Comparison of ENCODE assay signal across 29 mouse cellular contexts in genomic region chr2:20955376-20955775, GRCm38 (mm10). TPM values are rescaled to one million over a fixed set of nuclear protein-coding genes. Genes with fewer than 3 reads are reported as not detected.
DNase-seq lines count a peak whose midpoint lies in the region; ATAC-seq and TF ChIP-seq lines count a peak whose summit lies in the region.
"Had no signal": no experiment of that assay in that cellular context is flagged by ENCODE, and none has a peak within 500 bp of the region (broad histone marks: within the 10 kb centered on the region; RNA-seq: fewer than 3 reads in every experiment).

No protein-coding gene starts in this region.

- no peak overlapping the region for H3K9ac ChIP-seq in intestine, embryonic 14.5 days (ENCODE audit: low read length)
- no peak overlapping the region for H3K9ac ChIP-seq in intestine, embryonic 15.5 days
- H3K9ac ChIP-seq in stomach, embryonic 15.5 days: no peak overlapping the region
- H3K9ac ChIP-seq in stomach, postnatal 0 days (ENCODE audit: low read length): no peak overlapping the region
- H3K9ac ChIP-seq: hindbrain, embryonic 14.5 days; kidney, embryonic 15.5 days; liver, embryonic 13.5 days; midbrain, embryonic 15.5 days; neural tube, embryonic 13.5 days had no signal

- H3K27me3 ChIP-seq in intestine, embryonic 14.5 days (replicated peaks; ENCODE audit: control insufficient read depth, insufficient read depth, low read length): no peaks in the 10 kb centered on the region
- H3K27me3 ChIP-seq in intestine, embryonic 15.5 days (replicated peaks): no peaks in the 10 kb centered on the region
- no peaks in the 10 kb centered on the region for H3K27me3 ChIP-seq in stomach, embryonic 15.5 days (replicated peaks)
- no peaks in the 10 kb centered on the region for H3K27me3 ChIP-seq in stomach, postnatal 0 days (ENCODE audit: control insufficient read depth, insufficient read depth, low read length)
- H3K27me3 ChIP-seq: CH12.LX; kidney, embryonic 15.5 days; liver, embryonic 13.5 days; midbrain, embryonic 15.5 days; neural tube, embryonic 13.5 days had no signal

- no peaks in the 10 kb centered on the region for H3K36me3 ChIP-seq in intestine, embryonic 14.5 days (ENCODE audit: control insufficient read depth, insufficient read depth, low read length)
- no peaks in the 10 kb centered on the region for H3K36me3 ChIP-seq in intestine, embryonic 15.5 days
- no peaks in the 10 kb centered on the region for H3K36me3 ChIP-seq in stomach, embryonic 15.5 days
- no peaks in the 10 kb centered on the region for H3K36me3 ChIP-seq in stomach, postnatal 0 days (ENCODE audit: control insufficient read depth, insufficient read depth, low read length)
- H3K36me3 ChIP-seq: kidney, embryonic 15.5 days; midbrain, embryonic 15.5 days; neural tube, embryonic 13.5 days had no signal

- H3K9me3 ChIP-seq in intestine, embryonic 14.5 days (ENCODE audit: control insufficient read depth, low read length): no peaks in the 10 kb centered on the region
- H3K9me3 ChIP-seq in intestine, embryonic 15.5 days: no peaks in the 10 kb centered on the region
- no peaks in the 10 kb centered on the region for H3K9me3 ChIP-seq in stomach, embryonic 15.5 days
- no peaks in the 10 kb centered on the region for H3K9me3 ChIP-seq in stomach, postnatal 0 days (ENCODE audit: control insufficient read depth, low read length)
- H3K9me3 ChIP-seq: kidney, embryonic 15.5 days; liver, embryonic 13.5 days; midbrain, embryonic 15.5 days; neural tube, embryonic 13.5 days had no signal

- 58% methylated on average over 8 of the region's 8 CpGs for WGBS in intestine, embryonic 14.5 days
- 51% methylated on average over 8 of the region's 8 CpGs for WGBS in intestine, embryonic 15.5 days
- 52% methylated on average over 8 of the region's 8 CpGs for WGBS in stomach, embryonic 15.5 days
- 40% methylated on average over 8 of the region's 8 CpGs for WGBS in stomach, postnatal 0 days

- no peak overlapping the region for H3K4me3 ChIP-seq in intestine, embryonic 14.5 days (ENCODE audit: low read depth, low read length)
- H3K4me3 ChIP-seq in intestine, embryonic 15.5 days (replicated peaks): no peak overlapping the region
- no peak overlapping the region for H3K4me3 ChIP-seq in stomach, embryonic 15.5 days (replicated peaks)
- no peak overlapping the region for H3K4me3 ChIP-seq in stomach, postnatal 0 days (ENCODE audit: low read depth, low read length)
- H3K4me3 ChIP-seq: heart, adult 2 months; kidney, embryonic 15.5 days; liver, embryonic 13.5 days; midbrain, embryonic 15.5 days; neural tube, embryonic 13.5 days had no signal

- TF ChIP-seq CTCF in stomach, postnatal 0 days (IDR thresholded peaks at IDR 0.05; ENCODE audit: low read depth): no peak

- peaks cover 9% of the 10 kb centered on the region; the same call in 1 of the 2 replicates for H3K4me1 ChIP-seq in intestine, embryonic 14.5 days (replicated peaks; ENCODE audit: control insufficient read depth, insufficient read depth, low read length)
- H3K4me1 ChIP-seq in intestine, embryonic 15.5 days (replicated peaks): no peaks in the 10 kb centered on the region; the same call in 1 of the 2 replicates
- H3K4me1 ChIP-seq in stomach, embryonic 15.5 days: no peaks in the 10 kb centered on the region
- no peaks in the 10 kb centered on the region for H3K4me1 ChIP-seq in stomach, postnatal 0 days (replicated peaks; ENCODE audit: control insufficient read depth, insufficient read depth)

- TF ChIP-seq EP300 in stomach, postnatal 0 days (optimal IDR thresholded peaks at IDR 0.05): no peak

- peak; percentile 34; the same call in 1 of the 2 replicates for ATAC-seq in frontal cortex, adult (ENCODE audit: low TSS enrichment)
- no peak for ATAC-seq in intestine, embryonic 14.5 days (replicated peaks; ENCODE audit: low FRiP score, low TSS enrichment, low read depth)
- ATAC-seq in intestine, embryonic 15.5 days: no peak
- peak; percentile 39; the same call in 1 of the 2 replicates for ATAC-seq in stomach, embryonic 15.5 days (ENCODE audit: insufficient read depth, low FRiP score, low read depth)
- no peak for ATAC-seq in stomach, postnatal 0 days (ENCODE audit: low FRiP score, low TSS enrichment)
- ATAC-seq: activated CD4-positive, CD25-positive, alpha-beta regulatory T cell, adult 4 months; forebrain, embryonic 14.5 days; midbrain, embryonic 15.5 days had no signal

- H3K4me2 ChIP-seq in intestine, embryonic 14.5 days (ENCODE audit: low read length): no peak overlapping the region
- H3K4me2 ChIP-seq in intestine, embryonic 15.5 days (replicated peaks): no peak overlapping the region
- no peak overlapping the region for H3K4me2 ChIP-seq in stomach, embryonic 15.5 days
- no peak overlapping the region for H3K4me2 ChIP-seq in stomach, postnatal 0 days (replicated peaks; ENCODE audit: low read depth)
- H3K4me2 ChIP-seq: hindbrain, embryonic 14.5 days; kidney, embryonic 15.5 days; liver, embryonic 13.5 days; midbrain, embryonic 15.5 days; neural tube, embryonic 13.5 days had no signal

- peak; percentile 45 for DNase-seq in cerebellum, adult 18-20 months
- no peak for DNase-seq in cerebellum, adult 11 months
- DNase-seq in frontal cortex, postnatal 25 days (ENCODE audit: low spot score in 2 of 2): no peak
- peak; percentile 50 for DNase-seq in intestine, embryonic 14.5 days (ENCODE audit: low spot score)
- no peak for DNase-seq in stomach, postnatal 0 days (ENCODE audit: low spot score)
- DNase-seq: adrenal gland, adult 2 months; adrenal gland, postnatal 36 days; cerebellum, adult 11-12 months; gastrocnemius, postnatal 25 days; heart, adult 2 months; kidney, adult 18-20 months; kidney, postnatal 36 days; layer of hippocampus, postnatal 36 days; left cerebral cortex, postnatal 4 days; liver, embryonic 13.5 days; lung, adult 2 months; lung, postnatal 10 days; right cerebral cortex, postnatal 4 days had no signal

- H3K27ac ChIP-seq in intestine, embryonic 14.5 days (ENCODE audit: low read depth): no peak overlapping the region
- no peak overlapping the region for H3K27ac ChIP-seq in intestine, embryonic 15.5 days
- no peak overlapping the region for H3K27ac ChIP-seq in stomach, embryonic 15.5 days
- H3K27ac ChIP-seq in stomach, postnatal 0 days (replicated peaks): no peak overlapping the region
- H3K27ac ChIP-seq: heart, adult 2 months; hindbrain, embryonic 14.5 days; kidney, embryonic 15.5 days; liver, embryonic 13.5 days; macrophage; midbrain, embryonic 15.5 days; neural tube, embryonic 13.5 days had no signal

RNA-seq across cellular contexts. Expression of gene Arhgap21, which starts 13.3 kb away (rescaled TPM):
- polyA plus RNA-seq in intestine, embryonic 14.5 days (2014; fragmentation: Nextera tagmentation; extraction: Ambion mirVana): 19.4 and 20.6 TPM in 2 replicates
- polyA plus RNA-seq in intestine, embryonic 15.5 days (2015; fragmentation: Nextera tagmentation; extraction: Ambion mirVana): 10.2 and 13.6 TPM in 2 replicates
- polyA plus RNA-seq in stomach, embryonic 15.5 days (2015; fragmentation: Nextera tagmentation; extraction: Ambion mirVana): 11.9 and 14.5 TPM in 2 replicates
- polyA plus RNA-seq in stomach, postnatal 0 days (2015; fragmentation: Nextera tagmentation; extraction: Ambion mirVana): 5.2 and 5.5 TPM in 2 replicates

Comparison
In these comparisons a context has a peak if more than half of its experiments do, and no peak if none do; other contexts are left out.
1. DNase-seq: peak in cerebellum, adult 18-20 months (2 of 2) and intestine, embryonic 14.5 days (single experiment); none in cerebellum, adult 11 months (single experiment), frontal cortex, postnatal 25 days (0 of 2) and stomach, postnatal 0 days (single experiment).
2. ATAC-seq: peak in frontal cortex, adult (single experiment) and stomach, embryonic 15.5 days (single experiment); none in intestine, embryonic 14.5 days (single experiment), intestine, embryonic 15.5 days (single experiment) and stomach, postnatal 0 days (single experiment).